Mouse (Mus musculus): Measurements from ENCODE around the gene Rnh1. TPM values are rescaled to one million over a fixed set of nuclear protein-coding genes. Genes with fewer than 3 reads are reported as not detected.
A peak's percentile ranks its signal among the peaks of the same experiment; 100 is the strongest.

Rnh1 gene
- total RNA-seq, 2 experiments from 2014 or later: 40.6 to 42.3 TPM

DNA sequence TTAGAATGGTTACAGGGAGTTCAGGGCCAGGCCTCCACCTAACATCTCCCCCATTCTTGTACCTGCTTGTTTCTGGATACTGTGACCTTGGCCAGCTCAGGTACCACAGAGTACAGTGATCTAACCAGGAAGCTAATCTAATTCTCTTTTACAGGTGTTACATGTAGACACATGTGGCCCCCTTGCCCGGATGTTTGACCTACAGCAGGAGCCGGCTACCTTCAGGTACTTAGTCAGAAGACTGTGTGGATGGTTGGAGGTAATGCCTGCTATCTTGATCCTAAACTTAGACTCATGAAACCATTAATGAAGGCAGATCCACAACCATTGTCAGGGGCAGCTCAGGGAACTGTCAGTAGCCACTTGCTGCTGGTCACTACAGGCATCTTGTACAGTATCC is 23.1 kb upstream of the Rnh1 start:
- Histone ChIP-seq H3K4me3 (no peak overlapping the region), H3K27ac (no peak overlapping the region)
- no peak for DNase-seq (ENCODE audit: low spot score in 2 of 2)
- TF ChIP-seq CTCF (conservative IDR thresholded peaks at IDR 0.05): no peak

DNA sequence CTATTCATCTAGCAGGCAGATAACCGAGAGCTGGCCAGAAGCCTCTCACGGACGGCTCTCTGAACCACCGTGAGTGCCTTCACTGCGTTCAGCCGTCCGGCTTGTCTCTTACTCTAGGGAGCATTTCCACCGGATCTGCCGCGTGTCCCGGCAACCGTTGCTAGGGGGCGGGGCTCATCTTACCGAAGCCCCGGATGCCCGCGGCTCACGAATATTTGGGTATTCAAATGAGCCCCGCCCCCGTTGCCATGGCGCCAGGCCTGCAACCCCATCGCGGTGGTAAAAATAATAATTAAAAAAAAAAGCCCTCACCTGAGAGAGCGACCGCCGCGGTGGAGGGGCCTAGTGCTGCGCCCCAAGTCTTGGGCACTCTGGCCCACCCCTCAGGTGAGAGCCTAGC is 22.2 kb upstream of the Rnh1 start:
- DNase-seq (ENCODE audit: low spot score in 2 of 2): peak; percentile 85 to 89
- peak overlapping the region; percentile 85 for H3K27ac ChIP-seq

DNA sequence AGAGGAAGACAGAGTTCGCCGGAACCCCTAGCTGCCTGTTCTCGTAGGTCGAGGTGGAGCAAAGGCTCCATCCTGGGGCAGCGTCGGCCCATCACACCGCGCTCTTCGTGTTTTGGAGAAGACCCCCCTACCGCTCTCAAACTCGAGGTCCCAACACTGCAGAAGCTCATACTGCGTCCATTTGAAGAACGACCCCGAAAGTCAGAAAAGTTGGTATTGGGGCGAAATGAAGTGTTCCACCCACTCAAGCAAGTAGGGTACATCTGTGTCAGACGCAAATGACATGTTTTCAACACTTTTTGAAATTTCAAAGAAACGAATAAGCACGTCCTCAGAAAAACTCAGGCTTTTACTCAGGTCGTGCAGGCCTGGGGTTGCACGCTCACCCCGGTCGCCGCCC is 21.8 kb upstream of the Rnh1 start:
- no peak for TF ChIP-seq CTCF (conservative IDR thresholded peaks at IDR 0.05)
- H3K27ac ChIP-seq: peak overlapping the region; percentile 85
- H3K4me3 ChIP-seq: peak overlapping the region; percentile 76
- no peak for DNase-seq (ENCODE audit: low spot score in 2 of 2)

More for the DNA sequence above, 22.2 kb upstream of the Rnh1 start:
- TF ChIP-seq CTCF (conservative IDR thresholded peaks at IDR 0.05): no peak
- peak overlapping the region; percentile 76 for H3K4me3 ChIP-seq

DNA sequence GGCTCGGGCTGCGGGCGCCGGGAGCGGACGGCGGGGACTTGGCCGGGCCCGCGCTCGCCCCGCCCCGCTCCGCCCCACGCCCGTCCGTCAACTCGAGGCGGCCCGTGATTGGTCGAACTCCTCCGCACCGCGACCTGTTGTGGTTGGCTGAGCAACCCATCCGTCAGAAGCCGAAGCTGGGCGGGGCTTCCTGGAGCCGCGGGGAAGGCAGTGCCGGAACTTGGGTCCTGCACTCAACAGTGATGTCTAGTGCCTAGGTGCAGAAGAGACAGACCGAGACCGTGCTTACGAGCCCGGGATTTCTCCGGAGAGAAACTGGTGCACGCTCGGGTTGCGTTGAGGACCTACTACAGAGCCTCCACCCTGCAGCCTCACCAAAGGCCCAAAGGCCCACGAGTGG is 21.3 kb upstream of the Rnh1 start, which contains the start of the genes Hras and Lrrc56:
Gene Hras (minus strand): TSS at position 58 of the 400 bp plus-strand sequence.
Gene Lrrc56 (plus strand): TSS at position 210 of the 400 bp plus-strand sequence.
- no peak for TF ChIP-seq CTCF (conservative IDR thresholded peaks at IDR 0.05)
- peak within 1 kb of the TSS; percentile 91 for H3K27ac ChIP-seq
- DNase-seq (ENCODE audit: low spot score in 2 of 2): peak; percentile 97
- peak within 1 kb of the TSS; percentile 93 for H3K4me3 ChIP-seq

DNA sequence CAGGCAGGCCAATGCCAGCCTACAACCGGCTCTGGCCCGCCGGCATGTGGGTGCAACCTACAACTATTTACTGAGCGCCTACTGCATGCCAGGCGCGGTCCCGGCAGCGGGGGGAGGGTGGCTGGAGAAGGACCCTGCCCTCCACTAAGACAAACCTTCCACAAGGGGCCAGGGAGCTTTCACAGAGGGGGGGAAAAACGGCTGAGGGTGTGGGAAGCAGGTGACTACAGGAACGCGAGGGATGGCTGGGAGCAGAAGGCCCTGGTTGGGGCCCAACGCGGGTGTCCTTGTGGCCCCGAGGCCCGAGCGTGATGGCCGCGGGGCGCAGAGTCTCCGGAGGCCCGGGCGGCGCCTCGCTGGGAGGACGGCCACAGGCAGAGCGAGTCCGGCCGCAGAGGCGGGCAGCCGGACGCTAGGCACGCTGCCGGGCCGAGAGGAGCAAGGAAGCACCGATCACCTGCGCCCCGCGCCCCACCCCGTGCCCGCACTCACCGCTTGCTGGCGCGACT is 20.7 kb upstream of the Rnh1 start:
- Histone ChIP-seq H3K27ac (peak overlapping the region; percentile 91), H3K4me3 (peak overlapping the region; percentile 93)
- no peak for TF ChIP-seq CTCF (conservative IDR thresholded peaks at IDR 0.05)
- DNase-seq (ENCODE audit: low spot score in 2 of 2): no peak

DNA sequence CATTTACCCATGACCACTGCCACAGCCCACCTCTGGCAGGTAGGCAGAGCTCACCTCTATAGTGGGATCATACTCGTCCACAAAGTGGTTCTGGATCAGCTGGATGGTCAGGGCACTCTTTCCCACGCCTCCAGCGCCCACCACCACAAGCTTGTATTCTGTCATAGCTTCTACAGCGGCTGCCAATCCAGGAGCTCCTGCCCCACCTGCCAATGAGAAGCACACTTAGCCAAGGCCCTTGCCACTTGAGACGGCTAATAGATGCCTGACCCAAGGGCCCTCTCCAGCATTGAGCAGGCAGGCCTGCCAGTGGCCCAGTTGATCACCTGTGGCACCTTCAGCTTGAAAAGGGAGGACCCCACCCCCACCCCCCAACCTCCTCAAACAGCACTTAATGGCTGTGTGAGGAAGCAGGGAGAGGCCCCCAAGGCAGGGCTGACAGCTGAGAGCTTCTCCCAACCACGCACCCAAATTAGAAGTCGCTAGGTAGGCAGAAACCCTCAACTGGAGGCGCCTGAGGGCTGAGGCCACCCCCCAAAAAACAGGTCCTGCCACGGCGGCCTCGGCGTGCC is 20.2 kb upstream of the Rnh1 start:
- no peak for TF ChIP-seq CTCF (conservative IDR thresholded peaks at IDR 0.05)
- peak overlapping the region; percentile 91 for H3K27ac ChIP-seq
- peak overlapping the region; percentile 93 for H3K4me3 ChIP-seq
- no peak for DNase-seq (ENCODE audit: low spot score in 2 of 2)

DNA sequence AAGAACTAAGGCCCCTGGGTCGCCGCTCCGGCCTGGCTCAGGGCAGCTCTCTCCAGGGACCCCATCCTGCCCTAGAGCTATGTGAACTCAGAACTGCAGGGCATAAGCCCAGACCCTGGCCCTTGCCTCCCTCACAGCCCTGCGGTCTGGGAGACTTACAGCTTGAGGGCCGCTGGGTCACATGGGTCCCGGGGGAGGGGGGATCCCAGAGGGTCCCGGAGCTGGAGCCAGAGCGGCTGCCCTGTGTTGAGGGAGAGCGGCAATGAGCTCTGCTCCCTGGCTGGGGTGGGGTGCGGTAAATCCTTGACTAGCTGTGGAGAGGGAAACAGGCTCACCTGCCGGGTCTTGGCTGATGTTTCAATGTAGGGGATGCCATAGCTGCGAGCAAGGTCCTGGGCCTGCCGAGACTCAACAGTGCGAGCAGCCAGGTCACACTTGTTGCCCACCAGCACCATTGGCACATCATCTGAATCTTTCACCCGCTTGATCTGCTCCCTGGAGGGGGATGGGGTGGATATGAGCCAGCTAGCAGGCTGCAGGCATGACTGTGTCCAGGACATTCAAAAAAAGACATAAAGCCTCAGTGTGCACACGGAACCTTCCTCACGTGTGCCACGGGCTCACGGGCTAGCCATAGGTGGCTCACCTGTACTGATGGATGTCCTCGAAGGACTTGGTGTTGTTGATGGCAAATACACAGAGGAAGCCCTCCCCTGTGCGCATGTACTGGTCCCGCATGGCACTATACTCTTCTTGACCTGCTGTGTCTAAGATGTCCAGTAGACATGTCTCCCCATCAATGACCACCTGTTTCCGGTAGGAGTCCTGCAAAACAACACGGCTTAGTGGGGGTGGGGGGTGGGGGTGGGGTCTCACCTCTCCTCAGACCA is 19.4 kb upstream of the Rnh1 start:
- H3K4me3 ChIP-seq: no peak overlapping the region
- TF ChIP-seq CTCF (conservative IDR thresholded peaks at IDR 0.05): no peak
- DNase-seq (ENCODE audit: low spot score in 2 of 2): no peak
- no peak overlapping the region; the same call in 1 of the 2 replicates for H3K27ac ChIP-seq

DNA sequence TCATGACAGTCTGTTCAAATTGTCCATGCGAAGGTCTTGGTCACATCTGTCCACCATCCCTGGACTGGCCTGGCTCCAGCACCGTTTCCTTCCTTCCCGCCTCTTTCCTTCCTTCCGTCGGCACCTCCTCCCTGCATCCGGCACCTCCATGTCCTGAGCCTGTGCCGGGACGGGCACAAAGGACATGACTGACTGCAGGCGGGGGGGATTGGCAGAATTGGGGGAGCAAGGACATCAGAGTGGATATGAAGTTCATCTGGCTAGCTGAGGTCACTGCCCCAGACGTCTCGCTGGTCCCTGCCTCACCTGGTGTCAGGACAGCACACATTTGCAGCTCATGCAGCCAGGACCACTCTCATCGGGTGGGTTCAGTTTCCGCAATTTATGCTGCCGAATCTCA is 18.4 kb upstream of the Rnh1 start:
- no peak overlapping the region for H3K27ac ChIP-seq
- DNase-seq (ENCODE audit: low spot score in 2 of 2): no peak

DNA sequence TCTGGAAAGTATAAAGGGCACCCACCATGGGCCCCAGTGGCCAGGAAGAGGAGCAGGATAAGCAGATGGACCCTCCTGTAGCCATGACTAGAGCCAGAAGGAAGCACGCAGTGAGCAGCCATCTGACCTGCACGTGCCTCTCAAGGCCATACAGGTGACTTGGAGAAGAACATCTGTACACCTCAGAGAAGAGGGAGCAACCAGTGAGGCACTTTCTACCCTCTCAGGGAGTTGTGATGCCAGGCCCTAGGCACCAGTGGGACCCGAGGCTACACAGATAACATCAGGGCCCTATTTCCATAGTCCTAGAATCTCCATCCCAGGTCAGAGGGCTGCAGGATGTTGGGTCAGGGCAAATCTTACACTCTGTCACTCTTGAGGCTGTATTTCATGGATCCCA is 17.6 kb upstream of the Rnh1 start:
- Histone ChIP-seq H3K27ac (no peak overlapping the region), H3K4me3 (no peak overlapping the region)
- DNase-seq (ENCODE audit: low spot score in 2 of 2): no peak
- no peak for TF ChIP-seq CTCF (conservative IDR thresholded peaks at IDR 0.05)

More for the DNA sequence above, 18.4 kb upstream of the Rnh1 start:
- TF ChIP-seq CTCF (conservative IDR thresholded peaks at IDR 0.05): no peak
- no peak overlapping the region for H3K4me3 ChIP-seq

DNA sequence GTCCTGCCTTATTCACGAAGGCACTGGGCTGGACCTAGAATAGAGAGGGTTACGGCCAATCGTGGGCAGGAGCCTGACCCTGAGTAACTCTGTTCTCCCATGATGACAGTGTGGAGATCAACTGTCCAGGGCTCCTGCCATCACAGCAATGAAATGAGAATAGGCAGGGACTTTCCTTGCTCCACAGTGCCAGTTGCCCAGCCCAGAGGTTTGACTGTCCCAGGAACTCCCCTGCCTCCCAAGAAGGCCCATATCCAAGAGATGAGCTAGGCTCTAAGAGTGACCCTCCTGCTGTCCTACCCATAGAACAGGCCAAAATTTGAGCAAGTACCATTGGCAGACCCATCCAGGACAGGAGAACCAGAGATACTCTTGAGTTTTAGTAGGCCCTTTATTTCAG is 16.1 kb upstream of the Rnh1 start:
- H3K4me3 ChIP-seq: no peak overlapping the region
- TF ChIP-seq CTCF (conservative IDR thresholded peaks at IDR 0.05): no peak
- no peak overlapping the region for H3K27ac ChIP-seq
- DNase-seq (ENCODE audit: low spot score in 2 of 2): no peak

DNA sequence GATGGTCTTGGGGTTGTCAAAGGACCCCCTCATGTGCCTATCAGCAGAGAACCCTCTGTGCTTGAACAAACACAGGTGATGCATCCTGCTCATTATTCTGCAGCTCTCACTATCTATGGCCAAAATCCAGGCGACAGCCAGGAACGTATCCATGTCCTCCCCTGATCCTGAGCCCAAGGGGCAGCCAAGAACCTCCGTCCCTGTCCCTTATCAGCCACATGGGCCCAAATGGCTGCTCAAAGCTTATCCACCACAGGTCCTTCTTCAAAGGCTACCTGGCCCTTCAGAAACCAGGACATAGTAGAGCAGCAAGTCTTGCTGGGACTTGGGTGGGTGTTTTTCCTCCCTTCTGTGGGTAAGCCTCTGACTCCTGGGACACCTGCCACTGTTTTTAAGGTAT is 15.5 kb upstream of the Rnh1 start:
- no peak overlapping the region for H3K27ac ChIP-seq
- no peak for TF ChIP-seq CTCF (conservative IDR thresholded peaks at IDR 0.05)
- no peak overlapping the region for H3K4me3 ChIP-seq
- no peak for DNase-seq (ENCODE audit: low spot score in 2 of 2)

DNA sequence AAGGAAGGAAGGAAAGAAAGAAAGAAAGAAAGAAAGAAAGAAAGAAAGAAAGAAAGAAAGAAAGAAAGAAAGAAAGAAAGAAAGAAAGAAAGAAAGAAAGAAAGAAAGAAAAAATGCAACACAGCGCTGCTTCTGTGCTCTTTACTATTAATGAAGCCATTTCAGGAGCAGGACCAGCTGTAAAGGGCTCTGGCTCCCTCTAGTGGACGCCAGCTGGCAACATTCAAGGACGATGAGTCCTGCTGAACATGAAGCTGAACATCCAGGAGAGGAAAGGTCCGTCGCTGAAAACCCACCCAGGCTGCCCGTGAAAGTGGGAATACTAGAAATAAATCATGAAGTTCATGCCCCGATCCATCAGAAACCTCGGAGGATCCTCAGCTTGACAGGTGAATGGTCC is 3.5 kb upstream of the Rnh1 start:
- Histone ChIP-seq H3K4me3 (no peak overlapping the region), H3K27ac (no peak overlapping the region)
- peak; percentile 87 to 89 for DNase-seq (ENCODE audit: low spot score in 2 of 2)
- TF ChIP-seq CTCF (conservative IDR thresholded peaks at IDR 0.05): peak; percentile 88

DNA sequence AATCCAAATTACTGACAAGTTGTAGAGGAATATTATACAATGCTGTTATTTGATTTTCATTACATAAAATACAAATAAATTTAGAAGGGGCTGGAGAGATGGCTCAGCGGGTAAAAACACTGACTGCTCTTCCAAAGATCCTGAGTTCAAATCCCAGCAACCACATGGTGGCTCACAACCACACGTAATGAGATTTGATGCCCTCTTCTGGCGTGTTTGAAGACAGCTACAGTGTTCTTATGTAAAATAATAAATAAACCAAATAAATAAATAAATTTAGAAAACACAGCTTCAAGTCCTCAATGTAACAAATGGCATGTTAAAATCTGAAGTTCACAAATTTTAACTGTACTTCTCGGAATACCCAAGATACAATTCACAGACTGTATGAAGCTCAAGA is 2.4 kb upstream of the Rnh1 start:
- Histone ChIP-seq H3K4me3 (no peak overlapping the region), H3K27ac (no peak overlapping the region)
- peak in 1 of 2 experiments; percentile 5 for DNase-seq (ENCODE audit: low spot score in 2 of 2)
- TF ChIP-seq CTCF (conservative IDR thresholded peaks at IDR 0.05): peak; percentile 50

Measured in layer of hippocampus, adult 2 months (tissue).